Mouse (Mus musculus): ENCODE results near the gene Znhit2. TPM values are rescaled to one million over a fixed set of nuclear protein-coding genes. Genes with fewer than 3 reads are reported as not detected.

Gene Znhit2
- total RNA-seq, 2 experiments from 2014 or later: 11.8 to 12.6 TPM

DNA sequence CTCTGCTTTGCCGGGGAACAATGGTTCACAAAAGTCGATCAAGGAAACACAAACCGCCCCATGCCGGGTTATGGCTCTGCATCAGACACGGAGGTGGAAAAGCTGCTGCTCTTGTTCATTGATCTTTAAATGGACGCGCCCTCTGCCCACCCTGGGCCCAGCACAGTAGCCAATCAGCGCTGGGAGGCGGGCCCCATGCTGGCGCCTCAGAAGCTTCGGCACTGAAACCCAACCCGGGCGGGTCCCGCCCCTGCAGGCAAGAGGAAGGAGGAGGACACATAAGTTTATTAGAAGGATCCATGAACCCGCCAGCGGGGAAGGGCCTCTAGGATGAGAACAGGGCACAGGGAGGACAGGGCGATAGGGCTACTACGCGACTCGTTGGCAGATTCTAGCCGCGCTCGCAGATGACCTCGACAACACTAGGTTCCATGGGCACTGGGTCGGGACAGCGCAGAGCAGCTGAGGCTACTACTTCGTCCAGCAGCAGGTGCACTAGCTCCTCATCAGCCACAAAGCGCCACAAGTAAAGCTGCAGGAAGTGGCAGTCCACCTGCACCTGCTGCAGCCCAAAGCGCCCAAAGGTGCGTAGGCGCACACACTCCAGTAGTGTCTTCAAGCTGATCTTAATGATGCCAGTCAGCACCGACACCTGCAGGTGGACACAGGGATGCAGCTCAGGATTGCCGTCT lies 6.9 kb downstream of the Znhit2 start, which contains the start of gene Tm7sf2:
Tm7sf2 (minus strand) TSS at position 650 of the 692 bp plus-strand sequence.
- peak; percentile 89 to 90 for DNase-seq
- intact Hi-C loops (cut with DNase I): loop anchor here (10.0 kb wide), 1 partner anchor 267 kb away; the partner anchor contains the start of gene Men1

DNA sequence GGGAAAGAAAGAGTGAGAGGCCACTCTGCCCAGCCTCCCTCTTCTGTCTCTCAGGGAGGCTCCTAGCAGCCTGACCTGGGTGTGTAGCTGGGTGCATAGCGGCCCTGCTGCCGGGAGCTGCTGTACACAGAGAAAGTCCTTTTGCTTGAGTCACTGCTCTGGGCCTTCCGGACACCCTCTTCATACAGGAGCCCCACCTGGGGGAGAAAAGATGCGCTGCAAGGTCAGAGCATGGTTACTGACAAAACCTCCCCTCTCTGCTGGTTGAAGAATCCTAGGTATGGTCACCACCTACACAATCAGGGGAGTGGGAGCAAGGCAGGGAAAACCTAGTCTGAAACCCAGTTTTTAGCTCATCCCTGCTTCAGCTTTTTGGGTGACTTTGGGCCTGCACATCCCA lies 8.0 kb downstream of the Znhit2 start:
- intact Hi-C loops (cut with DNase I): loop anchor here (10.0 kb wide), 1 partner anchor 266 kb away; the partner anchor contains the start of gene Men1
- DNase-seq: no peak

DNA sequence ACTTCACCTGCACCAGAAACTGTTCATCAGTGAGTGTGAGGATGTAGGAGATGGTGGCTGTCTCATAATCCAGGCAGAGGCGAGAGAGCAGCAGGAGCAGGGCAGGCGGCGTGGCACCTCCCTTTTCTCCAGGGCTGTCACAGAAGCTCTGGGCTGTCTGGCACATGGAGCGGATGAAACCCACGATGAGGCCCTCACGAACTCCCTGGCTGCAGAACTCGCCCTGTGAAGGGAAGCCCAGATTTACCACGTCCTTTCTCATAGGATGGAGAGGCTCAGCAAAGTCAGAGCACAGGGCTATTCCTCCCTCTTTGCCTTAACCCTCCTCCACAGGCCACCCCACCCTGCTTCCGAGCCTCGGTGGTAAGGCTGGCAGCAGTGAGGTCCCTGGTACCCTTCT lies 8.9 kb downstream of the Znhit2 start:
- intact Hi-C loops (cut with DNase I): loop anchor here (10.0 kb wide), 1 partner anchor 265 kb away; the partner anchor contains the start of gene Men1
- no peak for DNase-seq

DNA sequence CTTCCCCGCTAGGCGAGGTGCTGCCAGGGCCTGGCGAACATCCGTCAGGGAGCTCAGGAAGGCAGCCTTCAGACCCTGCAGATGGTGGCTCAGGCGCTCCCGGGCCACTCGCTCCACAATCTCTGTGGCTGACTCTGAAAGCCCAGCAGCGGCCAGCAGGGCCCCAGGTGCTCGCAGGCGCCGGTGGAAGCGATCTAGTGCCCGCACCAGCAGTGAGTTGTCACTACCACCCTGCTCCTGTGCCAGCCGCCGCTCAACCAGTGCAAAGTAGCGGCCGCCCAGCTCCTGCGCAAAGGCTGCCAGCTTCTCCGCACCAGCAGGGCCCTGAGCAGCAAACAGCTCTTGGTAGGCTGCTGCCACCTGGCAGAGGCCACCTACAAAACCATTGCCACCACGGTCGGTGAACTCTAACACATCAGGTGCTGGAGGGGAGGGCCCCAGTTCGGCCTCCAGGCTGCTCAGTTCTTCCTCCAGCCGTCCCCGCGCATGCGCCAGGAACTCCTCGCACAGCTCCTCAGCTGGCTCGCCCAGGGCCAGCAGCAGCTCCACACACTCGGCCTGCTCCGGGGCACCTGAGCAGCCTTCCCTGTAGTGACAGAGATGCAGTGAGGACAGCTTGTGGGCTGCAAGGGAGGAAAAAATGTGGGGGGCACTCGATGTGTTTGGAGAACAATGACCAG lies 9.7 kb downstream of the Znhit2 start:
- DNase-seq: no peak
- intact Hi-C loops (cut with DNase I): no loop called here

- intact Hi-C loops (cut with DNase I): no loop called here
- DNase-seq: no peak
These were observed 10.3 kb downstream of the Znhit2 start for GRCm38 (mm10) chr19:6071261-6071660.

DNA sequence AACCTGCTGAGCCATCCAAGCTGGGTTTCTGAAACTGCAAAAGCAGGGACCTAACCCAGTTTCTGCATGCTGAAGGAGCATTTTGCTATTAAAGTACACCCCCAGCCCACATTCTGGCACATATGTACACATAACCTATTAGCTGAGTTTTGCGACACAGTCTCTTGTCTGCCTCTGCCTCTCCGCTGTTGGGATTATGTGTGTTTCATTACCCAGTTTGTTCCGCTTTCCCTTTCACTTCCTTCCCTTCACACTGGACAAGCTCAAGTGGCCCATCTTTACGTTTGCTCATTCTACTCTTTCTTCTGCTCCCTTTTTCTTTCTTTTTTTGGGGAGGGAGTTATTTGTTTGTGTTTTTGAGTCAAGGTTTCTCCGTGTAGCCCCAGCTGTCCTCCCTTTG lies 12.9 kb downstream of the Znhit2 start:
- DNase-seq: no peak
- intact Hi-C loops (cut with DNase I): no loop called here

DNA sequence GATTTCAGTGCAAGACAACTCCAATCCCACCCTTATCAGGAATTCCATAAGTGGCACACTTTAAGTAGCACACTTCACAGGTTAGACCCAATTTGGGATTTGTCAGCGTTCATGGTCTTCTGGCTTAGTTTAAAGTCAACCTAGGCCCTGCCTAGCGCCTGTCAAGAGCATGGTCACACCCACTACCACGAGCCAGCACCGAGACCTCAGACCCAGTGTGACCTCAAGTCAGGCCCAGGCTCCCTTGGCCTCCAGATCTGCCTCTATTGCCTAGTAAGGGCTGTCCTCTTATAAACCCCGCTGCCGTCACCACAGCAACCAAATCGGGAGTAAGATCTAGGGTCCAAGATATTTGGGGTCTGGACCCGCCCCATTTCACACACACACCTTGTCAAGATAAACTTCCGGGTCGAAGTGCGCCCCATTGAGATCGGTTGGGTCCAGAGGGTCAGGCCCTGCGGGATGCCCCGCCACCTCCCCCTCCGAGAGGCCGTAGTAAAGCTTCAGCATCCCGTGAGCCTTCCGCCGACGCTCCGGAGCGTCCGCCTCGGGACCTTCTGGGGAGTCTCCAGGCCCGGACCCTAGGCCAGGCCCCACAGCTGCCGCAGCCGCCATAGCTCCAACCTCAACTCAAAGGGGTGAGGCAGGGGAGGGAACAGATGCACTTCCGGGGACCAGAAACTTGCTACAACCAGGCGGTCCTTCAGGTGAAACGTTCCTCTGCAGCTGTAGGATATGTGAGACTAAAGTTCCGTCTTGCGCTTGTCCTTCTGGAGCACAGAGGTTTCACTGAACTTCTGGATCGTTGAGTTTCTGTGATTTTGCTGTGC lies 15.8 kb downstream of the Znhit2 start, which contains the start of gene Vps51:
Vps51 (minus strand) TSS at position 668 of the 830 bp plus-strand sequence.
- peak; percentile 79 to 89 for DNase-seq
- intact Hi-C loops (cut with DNase I): no loop called here

- no peak for DNase-seq
- intact Hi-C loops (cut with DNase I): no loop called here
These were observed 19.0 kb downstream of the Znhit2 start, which contains the start of gene Tmem262 for GRCm38 (mm10) chr19:6079983-6080480. Gene Tmem262 (plus strand): TSS chr19:6080033.

GRCm38 (mm10) chr19:6082156-6082555 lies 21.2 kb downstream of the Znhit2 start, which contains the start of gene Gm28374:
Gene Gm28374 (minus strand): TSS chr19:6082256.
- DNase-seq: no peak
- intact Hi-C loops (cut with DNase I): no loop called here

- peak; percentile 96 to 98 for DNase-seq
- intact Hi-C loops (cut with DNase I): loop anchor here (2.0 kb wide), 1 partner anchor 28 kb away; the partner anchor contains the start of genes Fau and Mrpl49
These were observed 23.7 kb downstream of the Znhit2 start, which contains the start of the genes Zfpl1 and Cdca5 for GRCm38 (mm10) chr19:6084478-6085248. Gene Zfpl1 (minus strand): TSS chr19:6084956. Gene Cdca5 (plus strand): TSS chr19:6084983.

DNA sequence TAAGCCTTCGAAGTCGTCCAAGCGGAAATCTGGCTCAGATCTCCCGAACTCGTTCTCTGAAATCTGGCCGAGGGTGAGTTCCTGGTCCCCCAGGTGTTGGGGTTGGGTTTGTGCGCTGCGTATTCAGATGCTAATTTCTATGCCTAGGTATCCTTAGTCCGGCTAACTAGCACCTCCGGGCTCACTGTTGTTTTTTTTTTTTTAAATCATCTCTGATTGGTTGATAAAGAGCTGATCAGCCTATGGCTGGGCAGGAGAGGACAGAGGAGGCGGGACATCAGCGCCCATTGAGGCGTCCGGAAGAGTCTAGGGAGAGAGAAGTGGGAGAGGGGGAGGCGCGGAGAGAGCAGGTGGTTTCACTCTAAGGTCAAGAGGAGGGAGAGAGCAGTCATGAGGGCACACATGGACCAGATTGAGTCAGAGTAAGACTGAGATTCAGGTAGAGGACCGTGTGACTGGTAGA lies 24.5 kb downstream of the Znhit2 start:
- intact Hi-C loops (cut with DNase I): loop anchor here (2.0 kb wide), 1 partner anchor 29 kb away; the partner anchor contains the start of genes Fau and Mrpl49
- DNase-seq: peak; percentile 26 to 30

- no peak for DNase-seq
- intact Hi-C loops (cut with DNase I): no loop called here
These were observed 27.8 kb downstream of the Znhit2 start for GRCm38 (mm10) chr19:6088841-6089240.

GRCm38 (mm10) chr19:6094119-6094518 lies 33.1 kb downstream of the Znhit2 start, which contains the start of gene AC131692.1:
Gene AC131692.1 (plus strand): TSS chr19:6094419.
- intact Hi-C loops (cut with DNase I): no loop called here
- no peak for DNase-seq

GRCm38 (mm10) chr19:6097847-6098246 lies 36.9 kb downstream of the Znhit2 start:
- intact Hi-C loops (cut with DNase I): no loop called here
- DNase-seq: no peak

DNA sequence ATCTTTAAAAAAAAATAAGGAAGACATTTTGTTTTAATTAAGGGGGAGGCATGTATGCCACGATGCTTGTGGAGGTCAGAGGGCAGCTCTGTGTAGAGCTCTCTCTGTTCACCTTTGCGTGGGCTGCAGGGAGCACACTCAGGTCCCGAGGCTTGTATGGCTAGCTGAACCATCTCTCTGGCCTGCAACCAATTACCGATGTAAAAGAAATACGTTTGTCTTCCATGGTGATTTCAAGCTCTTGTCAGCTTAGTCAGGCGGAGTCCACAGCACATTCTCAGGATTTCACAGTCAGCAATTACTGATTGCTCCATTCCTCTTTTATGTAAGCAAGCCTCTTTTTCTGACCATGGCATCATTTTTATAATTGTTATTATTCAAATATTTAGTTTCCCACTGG lies 40.2 kb downstream of the Znhit2 start:
- no peak for DNase-seq
- intact Hi-C loops (cut with DNase I): no loop called here

DNA sequence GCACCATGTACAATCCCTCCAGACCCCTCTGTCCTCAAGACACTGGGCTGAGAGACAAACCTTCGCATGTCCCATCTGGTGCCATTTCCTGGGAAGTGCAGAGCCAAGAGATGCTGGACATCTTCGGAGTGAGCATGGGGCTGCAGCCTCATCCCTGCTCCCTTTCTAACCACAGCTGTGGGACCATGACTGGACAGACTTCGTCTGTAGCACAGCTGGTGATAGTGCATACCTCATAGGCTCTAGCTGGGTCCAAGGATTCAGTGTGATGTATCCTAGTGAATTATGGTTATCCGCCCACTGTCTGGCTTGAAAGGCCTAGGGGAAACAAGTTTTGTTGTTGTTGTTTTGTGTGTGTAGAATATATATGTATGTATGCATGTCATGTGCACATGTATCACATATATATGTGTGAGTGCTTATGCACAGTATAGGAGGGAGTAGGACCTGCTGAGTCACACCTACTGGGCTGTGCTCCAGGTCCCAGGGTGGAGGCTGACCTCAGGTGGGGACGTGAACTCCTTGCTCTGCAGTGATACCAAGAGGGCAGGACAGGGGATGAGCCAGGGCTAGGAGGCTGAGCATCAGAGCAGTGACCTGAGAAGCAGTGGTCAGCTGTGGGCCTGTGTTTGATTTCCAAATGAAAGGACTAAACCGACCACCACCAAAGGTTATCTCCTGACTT lies 41.3 kb downstream of the Znhit2 start:
- intact Hi-C loops (cut with DNase I): no loop called here
- DNase-seq: peak in 1 of 2 experiments; percentile 21

- DNase-seq: no peak
- intact Hi-C loops (cut with DNase I): no loop called here
These were observed 43.5 kb downstream of the Znhit2 start for GRCm38 (mm10) chr19:6104476-6104875.

- no peak for DNase-seq
- intact Hi-C loops (cut with DNase I): no loop called here
These were observed 44.6 kb downstream of the Znhit2 start, which contains the start of gene Naaladl1 for GRCm38 (mm10) chr19:6105586-6105985. Gene Naaladl1 (plus strand): TSS chr19:6105782.
